In the genomic region with DNA sequence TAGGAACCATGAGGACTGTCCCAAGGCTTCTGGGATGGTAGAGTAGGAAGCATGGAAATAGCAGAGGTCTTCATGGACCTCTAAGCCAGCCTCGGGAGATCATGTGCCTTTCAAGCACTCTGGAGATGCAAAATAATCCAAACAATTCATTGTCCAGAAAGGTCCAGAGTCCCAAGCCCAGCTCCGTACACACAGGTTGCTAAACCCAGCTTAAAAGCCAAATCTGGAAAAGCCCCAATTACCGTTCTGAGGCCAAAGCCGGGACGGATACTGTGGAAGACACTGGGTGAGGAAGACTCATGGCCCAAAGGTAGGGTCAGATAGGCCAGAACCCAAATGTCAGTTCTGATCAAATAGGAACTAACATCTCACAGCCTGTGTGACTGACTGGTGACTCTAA, we compare ENCODE assay signal across 17 mouse cellular contexts. TPM values are rescaled to one million over a fixed set of nuclear protein-coding genes. Genes with fewer than 3 reads are reported as not detected.
DNase-seq lines count a peak whose midpoint lies in the region; ATAC-seq and TF ChIP-seq lines count a peak whose summit lies in the region.
"Had no signal": no experiment of that assay in that cellular context is flagged by ENCODE, and none has a peak within 500 bp of the region (broad histone marks: within the 10 kb centered on the region; RNA-seq: fewer than 3 reads in every experiment).

No protein-coding gene starts in this region.

- no peak for TF ChIP-seq POLR2A in kidney, adult 2 months (IDR thresholded peaks at IDR 0.05; ENCODE audit: low read depth, low read length)

- intact Hi-C loops in heart, postnatal 10 days (cut with DNase I) = no loop called here

- H3K36me3 ChIP-seq in forebrain, embryonic 12.5 days (replicated peaks) = 0 out of 2 replicates have a peak, but pooled peaks cover 2% of the 10 kb centered on the region
- no peaks in the 10 kb centered on the region for H3K36me3 ChIP-seq in forebrain, embryonic 15.5 days
- no peaks in the 10 kb centered on the region for H3K36me3 ChIP-seq in kidney, adult 2 months (ENCODE audit: control insufficient read depth, insufficient read depth, low read length)
- H3K36me3 ChIP-seq in forebrain, embryonic 13.5 days (ENCODE audit: poor library complexity, severe bottlenecking) = no peaks in the 10 kb centered on the region
- H3K36me3 ChIP-seq in limb, embryonic 12.5 days = no peaks in the 10 kb centered on the region
- H3K36me3 ChIP-seq: liver, embryonic 12.5 days had no signal

- DNase-seq in kidney, adult 2 months = peak; percentile 78
- DNase-seq in kidney, postnatal 14 days = no peak
- DNase-seq in cerebellum, postnatal 25 days = no peak
- DNase-seq in heart, postnatal 10 days = no peak
- DNase-seq: cerebellum, adult 2 months; heart, adult 11 months; lung, postnatal 10 days; right cerebral cortex, adult 18-20 months; thymus, postnatal 36 days had no signal

- H3K27me3 ChIP-seq in forebrain, embryonic 12.5 days = no peaks in the 10 kb centered on the region
- no peaks in the 10 kb centered on the region for H3K27me3 ChIP-seq in forebrain, embryonic 15.5 days
- H3K27me3 ChIP-seq in kidney, adult 2 months (replicated peaks; ENCODE audit: control insufficient read depth, insufficient read depth, low read length) = no peaks in the 10 kb centered on the region
- H3K27me3 ChIP-seq in forebrain, embryonic 13.5 days = no peaks in the 10 kb centered on the region
- H3K27me3 ChIP-seq in limb, embryonic 12.5 days = 0 out of 2 replicates have a peak, but pooled peaks cover 3% of the 10 kb centered on the region
- H3K27me3 ChIP-seq: liver, embryonic 12.5 days had no signal

- no peak for TF ChIP-seq CTCF in kidney, adult 2 months (conservative IDR thresholded peaks at IDR 0.05; ENCODE audit: insufficient read depth, insufficient read length, low read depth, low read length)

- no peak overlapping the region for H3K4me2 ChIP-seq in forebrain, embryonic 12.5 days
- no peak overlapping the region for H3K4me2 ChIP-seq in forebrain, embryonic 15.5 days (replicated peaks)
- no peak overlapping the region for H3K4me2 ChIP-seq in forebrain, embryonic 13.5 days
- H3K4me2 ChIP-seq in limb, embryonic 12.5 days = no peak overlapping the region
- H3K4me2 ChIP-seq: liver, embryonic 12.5 days had no signal

- no peaks in the 10 kb centered on the region for H3K9me3 ChIP-seq in forebrain, embryonic 12.5 days
- H3K9me3 ChIP-seq in forebrain, embryonic 15.5 days = no peaks in the 10 kb centered on the region
- no peaks in the 10 kb centered on the region for H3K9me3 ChIP-seq in forebrain, embryonic 13.5 days (replicated peaks)
- H3K9me3 ChIP-seq in limb, embryonic 12.5 days = no peaks in the 10 kb centered on the region
- H3K9me3 ChIP-seq: liver, embryonic 12.5 days had no signal

- no peak overlapping the region for H3K4me3 ChIP-seq in forebrain, embryonic 12.5 days (replicated peaks)
- H3K4me3 ChIP-seq in forebrain, embryonic 15.5 days = no peak overlapping the region
- H3K4me3 ChIP-seq in kidney, adult 2 months (ENCODE audit: insufficient read depth, low read depth, low read length) = no peak overlapping the region
- H3K4me3 ChIP-seq in forebrain, embryonic 13.5 days = no peak overlapping the region
- no peak overlapping the region for H3K4me3 ChIP-seq in limb, embryonic 12.5 days (replicated peaks)
- H3K4me3 ChIP-seq: erythroblast, embryonic 14.5 days; left cerebral cortex, adult 2 months; liver, embryonic 12.5 days had no signal

- no peak for ATAC-seq in forebrain, embryonic 12.5 days (ENCODE audit: low FRiP score)
- ATAC-seq in forebrain, embryonic 15.5 days (replicated peaks) = no peak
- no peak for ATAC-seq in forebrain, embryonic 13.5 days
- no peak for ATAC-seq in limb, embryonic 12.5 days (ENCODE audit: insufficient number of reproducible peaks, insufficient read depth, low FRiP score, low TSS enrichment, low read depth)

- 82% methylated on average over 5 of the region's 5 CpGs for WGBS in forebrain, embryonic 12.5 days
- 80% methylated on average over 5 of the region's 5 CpGs for WGBS in forebrain, embryonic 15.5 days
- 74% methylated on average over 5 of the region's 5 CpGs for WGBS in kidney, adult 2 months
- 82% methylated on average over 5 of the region's 5 CpGs for WGBS in forebrain, embryonic 13.5 days
- WGBS in limb, embryonic 12.5 days = 37% methylated on average over 5 of the region's 5 CpGs

- peaks cover 93% of the 10 kb centered on the region for H3K4me1 ChIP-seq in forebrain, embryonic 12.5 days
- H3K4me1 ChIP-seq in forebrain, embryonic 15.5 days = peaks cover 48% of the 10 kb centered on the region
- H3K4me1 ChIP-seq in kidney, adult 2 months (ENCODE audit: control insufficient read depth, insufficient read depth, low read length) = peaks cover 53% of the 10 kb centered on the region
- peaks cover 78% of the 10 kb centered on the region for H3K4me1 ChIP-seq in forebrain, embryonic 13.5 days
- peaks cover 80% of the 10 kb centered on the region for H3K4me1 ChIP-seq in limb, embryonic 12.5 days (replicated peaks)

- H3K9ac ChIP-seq in forebrain, embryonic 12.5 days = no peak overlapping the region
- H3K9ac ChIP-seq in forebrain, embryonic 15.5 days (replicated peaks) = no peak overlapping the region
- no peak overlapping the region; the same call in 1 of the 2 replicates for H3K9ac ChIP-seq in forebrain, embryonic 13.5 days
- no peak overlapping the region for H3K9ac ChIP-seq in limb, embryonic 12.5 days (replicated peaks)
- H3K9ac ChIP-seq: liver, embryonic 12.5 days had no signal

- H3K27ac ChIP-seq in forebrain, embryonic 12.5 days = peak overlapping the region; percentile 91
- H3K27ac ChIP-seq in forebrain, embryonic 15.5 days (replicated peaks) = no peak overlapping the region
- peak overlapping the region; percentile 19 for H3K27ac ChIP-seq in kidney, adult 2 months (ENCODE audit: insufficient read depth, low read depth, low read length)
- H3K27ac ChIP-seq in forebrain, embryonic 13.5 days = peak overlapping the region; percentile 84
- H3K27ac ChIP-seq in limb, embryonic 12.5 days = peak overlapping the region; percentile 78
- H3K27ac ChIP-seq: left cerebral cortex, adult 2 months; liver, embryonic 12.5 days; stomach, postnatal 0 days had no signal

RNA-seq across cellular contexts. Expression of gene Spsb4, which starts 36.8 kb away (rescaled TPM):
- polyA plus RNA-seq in forebrain, embryonic 12.5 days (2016; fragmentation: Nextera tagmentation; extraction: Ambion mirVana) = 81.1 and 81.2 TPM in 2 replicates
- polyA plus RNA-seq in forebrain, embryonic 15.5 days (2015; fragmentation: Nextera tagmentation; extraction: Ambion mirVana) = 24.7 and 25.6 TPM in 2 replicates
- 61.5 and 62.5 TPM in 2 replicates for polyA plus RNA-seq in kidney, adult 2 months (2012; rRNA removed)
- 47.0 and 55.1 TPM in 2 replicates for polyA plus RNA-seq in forebrain, embryonic 13.5 days (2015; fragmentation: Nextera tagmentation; extraction: Ambion mirVana)
- polyA plus RNA-seq in limb, embryonic 12.5 days (2016; fragmentation: Nextera tagmentation; extraction: Ambion mirVana) = 56.2 and 60.8 TPM in 2 replicates
- total RNA-seq in heart, postnatal 10 days (2021) = 10 to 100 TPM; 11.4 to 17.9 TPM
